Mouse (Mus musculus): ENCODE data around the gene Unc5cl.

- TF ChIP-seq EP300 (IDR thresholded peaks at IDR 0.05; ENCODE audit: insufficient read depth, low read depth, low read length) (no peak), CTCF (IDR thresholded peaks at IDR 0.05) (no peak)
These were observed 38.9 kb downstream of the Unc5cl start for GRCm38 (mm10) chr17:48493582-48493981.
